Mouse (Mus musculus) kidney, adult 2 months (tissue): ENCODE results near the gene Cyp4f39.
"Not testable (repeated sequence)": the region's sequence is repeated elsewhere in the genome, so short reads cannot be mapped to it uniquely, and the experiment has no call there.

Source experiments
- CTCF ChIP-seq: fragments of 200-500 bp; conservative IDR thresholded peaks from 2 replicates; pipeline ENCODE4 v1.5.1; 2011; ENCODE audit warnings: low read depth, mild to moderate bottlenecking, control low read depth, low read length, moderate library complexity, mixed read lengths; ENCODE audit not compliant: insufficient read depth, insufficient read length
- POLR2A ChIP-seq: fragments of 200-500 bp; IDR thresholded peaks from one replicate; pipeline ENCODE4 v1.6.1; 2011; ENCODE audit warnings: low read depth, low read length, control low read depth

- not testable (repeated sequence) for TF ChIP-seq CTCF, POLR2A
These were observed 73.8 kb downstream of the Cyp4f39 start for GRCm38 (mm10) chr17:32526341-32526740.
